Mouse (Mus musculus): ENCODE results near the gene Nrf1. TPM values are rescaled to one million over a fixed set of nuclear protein-coding genes. Genes with fewer than 3 reads are reported as not detected.

Nrf1 gene
- total RNA-seq, 2 experiments from 2014 or later, result 23.6 to 26.8 TPM

Small RNAs within 50 kb of the gene (microRNA-seq; reads per million reads assigned to microRNA genes)
- 9.9 to 11.4 reads per million in 2 experiments for gene Mir182
- gene Mir183, result 10.7 to 15.1 reads per million in 2 experiments
- 0 to 0.25 reads per million in 2 experiments for gene Mir96

Other genes with a start within 250 kb of the Nrf1 start
- gene Strip2, start 131.0 kb upstream of the Nrf1 start, total RNA-seq (2021), result 10 to 100 TPM; 14.2 to 33.7 TPM